Comparison of ENCODE assay signal across 10 mouse cellular contexts in genomic region chr11:118742762-118743161, GRCm38 (mm10).
DNase-seq lines count a peak whose midpoint lies in the region; ATAC-seq and TF ChIP-seq lines count a peak whose summit lies in the region.
"Had no signal": no experiment of that assay in that cellular context is flagged by ENCODE, and none has a peak within 500 bp of the region (broad histone marks: within the 10 kb centered on the region; RNA-seq: fewer than 3 reads in every experiment).

No protein-coding gene starts in this region.

- H3K4me3 ChIP-seq in intestine, postnatal 0 days (ENCODE audit: low read depth, low read length), result no peak overlapping the region
- H3K4me3 ChIP-seq in intestine, embryonic 15.5 days (replicated peaks), result no peak overlapping the region
- H3K4me3 ChIP-seq in hindbrain, postnatal 0 days (ENCODE audit: low read length), result no peak overlapping the region
- H3K4me3 ChIP-seq: embryonic facial prominence, embryonic 12.5 days; limb, embryonic 12.5 days had no signal

- 7% methylated on average over 3 of the region's 3 CpGs for WGBS in intestine, postnatal 0 days
- WGBS in intestine, embryonic 15.5 days, result 18% methylated on average over 3 of the region's 3 CpGs
- WGBS in hindbrain, postnatal 0 days, result 22% methylated on average over 3 of the region's 3 CpGs

- no peak overlapping the region for H3K9ac ChIP-seq in intestine, postnatal 0 days (ENCODE audit: low read depth, low read length)
- H3K9ac ChIP-seq in intestine, embryonic 15.5 days, result no peak overlapping the region
- no peak overlapping the region for H3K9ac ChIP-seq in hindbrain, postnatal 0 days (replicated peaks; ENCODE audit: low read length)
- H3K9ac ChIP-seq: embryonic facial prominence, embryonic 12.5 days; limb, embryonic 12.5 days had no signal

- no peak for ATAC-seq in intestine, postnatal 0 days
- ATAC-seq in intestine, embryonic 15.5 days, result no peak
- no peak for ATAC-seq in hindbrain, postnatal 0 days
- ATAC-seq in frontal cortex, adult (ENCODE audit: low TSS enrichment), result no peak

- peak; percentile 82 for TF ChIP-seq CTCF in intestine, postnatal 0 days (IDR thresholded peaks at IDR 0.05; ENCODE audit: low read depth)
- peak; percentile 86 for TF ChIP-seq CTCF in hindbrain, postnatal 0 days (IDR thresholded peaks at IDR 0.05; ENCODE audit: low read depth)

- H3K27ac ChIP-seq in intestine, postnatal 0 days (ENCODE audit: low read depth, low read length), result no peak overlapping the region
- H3K27ac ChIP-seq in intestine, embryonic 15.5 days, result no peak overlapping the region
- no peak overlapping the region for H3K27ac ChIP-seq in hindbrain, postnatal 0 days
- H3K27ac ChIP-seq: embryonic facial prominence, embryonic 12.5 days; limb, embryonic 12.5 days had no signal

- H3K4me2 ChIP-seq in intestine, postnatal 0 days (replicated peaks; ENCODE audit: low read depth), result no peak overlapping the region
- H3K4me2 ChIP-seq in intestine, embryonic 15.5 days (replicated peaks), result no peak overlapping the region
- H3K4me2 ChIP-seq in hindbrain, postnatal 0 days (ENCODE audit: low read depth, low read length), result no peak overlapping the region
- H3K4me2 ChIP-seq: embryonic facial prominence, embryonic 12.5 days; limb, embryonic 12.5 days had no signal

- peak; percentile 35 for DNase-seq in urinary bladder, postnatal 25 days (ENCODE audit: low spot score)
- no peak for DNase-seq in urinary bladder, postnatal 10 days (ENCODE audit: low spot score)
- DNase-seq in cerebellum, adult 8-10 months, result peak; percentile 66
- peak; percentile 78 for DNase-seq in hindbrain, postnatal 0 days (ENCODE audit: low spot score)
- peak; percentile 44 for DNase-seq in splenic B cell, adult 2 months (ENCODE audit: low read depth, low spot score)

- H3K27me3 ChIP-seq in intestine, postnatal 0 days (replicated peaks; ENCODE audit: control insufficient read depth, insufficient read depth, low read length), result peaks cover 11% of the 10 kb centered on the region
- H3K27me3 ChIP-seq in intestine, embryonic 15.5 days (replicated peaks), result peaks cover 32% of the 10 kb centered on the region
- H3K27me3 ChIP-seq in hindbrain, postnatal 0 days (ENCODE audit: insufficient read depth, low read length), result no peaks in the 10 kb centered on the region
- no peaks in the 10 kb centered on the region for H3K27me3 ChIP-seq in splenic B cell, adult 2 months (ENCODE audit: control insufficient read depth, insufficient read depth, low read length, poor library complexity, severe bottlenecking)

- 0 out of 2 replicates have a peak, but pooled peaks cover 4% of the 10 kb centered on the region for H3K4me1 ChIP-seq in intestine, postnatal 0 days (replicated peaks; ENCODE audit: control insufficient read depth, insufficient read depth, low read length)
- peaks cover 20% of the 10 kb centered on the region for H3K4me1 ChIP-seq in intestine, embryonic 15.5 days (replicated peaks)
- peaks cover 29% of the 10 kb centered on the region for H3K4me1 ChIP-seq in hindbrain, postnatal 0 days (ENCODE audit: insufficient read depth, low read length)

- H3K36me3 ChIP-seq in intestine, postnatal 0 days (ENCODE audit: control insufficient read depth, insufficient read depth), result no peaks in the 10 kb centered on the region
- no peaks in the 10 kb centered on the region for H3K36me3 ChIP-seq in intestine, embryonic 15.5 days
- no peaks in the 10 kb centered on the region for H3K36me3 ChIP-seq in hindbrain, postnatal 0 days (ENCODE audit: insufficient read depth, low read length)
- no peaks in the 10 kb centered on the region for H3K36me3 ChIP-seq in splenic B cell, adult 2 months (ENCODE audit: control insufficient read depth, insufficient read depth, low read length, poor library complexity, severe bottlenecking)
- H3K36me3 ChIP-seq: embryonic facial prominence, embryonic 12.5 days; limb, embryonic 12.5 days had no signal

- H3K9me3 ChIP-seq in intestine, postnatal 0 days (ENCODE audit: control insufficient read depth), result no peaks in the 10 kb centered on the region
- H3K9me3 ChIP-seq in intestine, embryonic 15.5 days, result no peaks in the 10 kb centered on the region
- no peaks in the 10 kb centered on the region for H3K9me3 ChIP-seq in hindbrain, postnatal 0 days (ENCODE audit: low read length)
- H3K9me3 ChIP-seq: embryonic facial prominence, embryonic 12.5 days; limb, embryonic 12.5 days had no signal
